Mouse (Mus musculus): ENCODE measurements around the gene Cacna2d1. TPM values are rescaled to one million over a fixed set of nuclear protein-coding genes. Genes with fewer than 3 reads are reported as not detected.

Gene Cacna2d1
- polyA plus RNA-seq, 1 experiment from 2014 or later, result 29.8 TPM

DNA sequence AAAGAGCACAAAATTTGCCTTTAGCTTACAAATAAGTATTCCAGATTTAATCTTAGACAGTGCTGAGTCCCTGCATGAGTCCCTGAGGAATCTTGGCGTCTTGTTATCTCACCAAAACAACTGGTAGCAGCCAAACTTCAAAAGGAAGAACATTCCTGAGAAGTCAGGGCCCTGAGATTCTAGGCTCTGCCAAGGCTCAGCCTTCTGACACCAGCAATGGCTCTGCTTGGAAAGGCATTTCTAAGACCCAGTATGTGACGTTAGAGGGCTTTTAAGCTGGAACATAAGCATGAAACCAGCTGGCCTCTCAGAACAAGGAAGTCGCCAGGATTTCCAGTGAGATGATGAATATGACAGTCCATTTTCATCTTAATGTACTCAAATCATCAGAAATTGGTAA, 253.4 kb downstream of the Cacna2d1 start:
- Histone ChIP-seq H3K36me3 (no peaks in the 10 kb centered on the region), H3K4me2 (no peak overlapping the region)
- WGBS, result 54% methylated on average over 3 of the region's 3 CpGs

GRCm38 (mm10) chr5:16189878-16190277, 255.4 kb downstream of the Cacna2d1 start:
- Histone ChIP-seq H3K4me3 (no peak overlapping the region), H3K27ac (replicated peaks) (no peak overlapping the region), H3K36me3 (no peaks in the 10 kb centered on the region), H3K4me2 (no peak overlapping the region), H3K4me1 (replicated peaks) (no peaks in the 10 kb centered on the region), H3K9ac (no peak overlapping the region), H3K9me3 (no peaks in the 10 kb centered on the region), H3K27me3 (no peaks in the 10 kb centered on the region)
- ATAC-seq (ENCODE audit: low FRiP score, low read depth), result no peak
- whole genome bisulfite sequencing, result 71% methylated on average over 4 of the region's 4 CpGs

More for the DNA sequence above, 253.4 kb downstream of the Cacna2d1 start:
- Histone ChIP-seq H3K4me3 (no peak overlapping the region), H3K9me3 (no peaks in the 10 kb centered on the region), H3K9ac (no peak overlapping the region), H3K27ac (replicated peaks) (no peak overlapping the region), H3K27me3 (no peaks in the 10 kb centered on the region), H3K4me1 (replicated peaks) (no peaks in the 10 kb centered on the region)
- ATAC-seq (ENCODE audit: low FRiP score, low read depth), result no peak

GRCm38 (mm10) chr5:16191165-16191564, 256.7 kb downstream of the Cacna2d1 start:
- Histone ChIP-seq H3K9ac (no peak overlapping the region), H3K27me3 (no peaks in the 10 kb centered on the region), H3K4me3 (no peak overlapping the region), H3K4me1 (replicated peaks) (no peaks in the 10 kb centered on the region), H3K27ac (replicated peaks) (no peak overlapping the region), H3K9me3 (no peaks in the 10 kb centered on the region), H3K36me3 (no peaks in the 10 kb centered on the region), H3K4me2 (no peak overlapping the region)
- ATAC-seq (ENCODE audit: low FRiP score, low read depth), result no peak
- 89% methylated on average over 3 of the region's 3 CpGs for WGBS

DNA sequence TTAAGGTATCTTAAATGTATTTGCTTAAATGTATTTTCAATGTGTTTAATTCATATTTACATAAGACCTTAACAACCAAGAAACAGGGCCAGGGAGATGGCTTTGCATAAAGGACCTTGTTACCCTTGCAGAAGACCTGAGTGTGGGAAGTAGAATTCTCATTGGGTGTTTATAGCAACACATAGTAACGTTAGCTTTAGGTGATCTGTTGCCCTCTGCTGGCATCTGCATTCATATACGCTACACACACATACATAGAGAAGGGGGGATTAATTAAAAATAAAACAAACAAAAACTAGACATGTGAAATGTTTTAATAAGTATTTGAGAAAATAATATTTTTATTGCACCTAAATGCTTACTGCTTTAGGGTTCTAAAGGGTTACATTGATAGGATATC, 265.3 kb downstream of the Cacna2d1 start:
- no peak overlapping the region for H3K27ac ChIP-seq (replicated peaks)
- H3K36me3 ChIP-seq, result no peaks in the 10 kb centered on the region
- no peak overlapping the region for H3K4me2 ChIP-seq
- H3K27me3 ChIP-seq, result no peaks in the 10 kb centered on the region
- no peak overlapping the region for H3K4me3 ChIP-seq
- ATAC-seq (ENCODE audit: low FRiP score, low read depth), result peak; percentile 79
- H3K4me1 ChIP-seq (replicated peaks), result no peaks in the 10 kb centered on the region
- no peak overlapping the region for H3K9ac ChIP-seq
- no peaks in the 10 kb centered on the region for H3K9me3 ChIP-seq
- WGBS, result 48% methylated on average over 2 of the region's 2 CpGs

DNA sequence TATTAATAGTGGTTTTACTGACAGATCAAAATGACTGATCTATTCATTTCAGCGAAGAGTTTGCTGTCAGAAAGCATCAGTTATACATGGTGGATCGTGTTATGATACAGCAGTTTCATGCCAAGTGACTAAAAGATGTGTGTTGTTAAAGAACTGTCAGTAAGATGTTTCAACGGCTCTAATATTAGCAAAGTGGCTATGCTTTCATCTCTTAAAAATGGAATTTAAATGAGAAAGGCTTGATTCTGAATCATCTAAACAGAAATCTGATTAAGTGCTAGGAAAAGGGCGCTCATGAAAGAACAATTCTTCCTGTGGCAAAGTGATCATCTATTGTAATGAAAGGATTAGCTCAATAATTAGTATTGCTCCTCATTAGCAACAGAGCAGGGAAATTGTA, 287.5 kb downstream of the Cacna2d1 start:
- Histone ChIP-seq H3K4me3 (no peak overlapping the region), H3K36me3 (no peaks in the 10 kb centered on the region), H3K4me1 (replicated peaks) (no peaks in the 10 kb centered on the region), H3K9me3 (no peaks in the 10 kb centered on the region), H3K4me2 (no peak overlapping the region), H3K9ac (no peak overlapping the region), H3K27ac (replicated peaks) (no peak overlapping the region), H3K27me3 (no peaks in the 10 kb centered on the region)
- no peak for ATAC-seq (ENCODE audit: low FRiP score, low read depth)
- WGBS, result 68% methylated on average over 4 of the region's 4 CpGs

DNA sequence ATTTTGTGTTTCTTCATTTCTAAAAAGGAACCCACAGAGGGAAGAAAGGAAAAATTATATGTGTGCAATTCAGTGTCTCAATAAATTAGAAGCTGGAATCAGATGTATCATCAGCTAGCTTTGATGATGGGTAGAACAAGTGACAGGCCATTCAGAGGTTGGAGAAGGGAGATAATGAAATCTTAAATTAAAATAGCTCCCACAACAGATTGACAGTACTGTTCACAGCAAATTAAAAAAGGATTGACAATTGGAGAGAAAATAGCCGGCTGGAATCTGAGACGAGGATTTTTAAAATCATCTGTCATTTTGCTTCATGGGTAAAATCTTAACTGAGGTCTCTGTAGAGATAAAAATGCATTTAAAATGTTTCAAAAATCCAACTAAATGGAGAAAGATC, 290.9 kb downstream of the Cacna2d1 start:
- H3K27me3 ChIP-seq, result no peaks in the 10 kb centered on the region
- H3K27ac ChIP-seq (replicated peaks), result 0 out of 2 replicates have a peak overlapping the region, but pooled peaks have one; percentile 20
- H3K4me2 ChIP-seq, result no peak overlapping the region
- no peaks in the 10 kb centered on the region for H3K9me3 ChIP-seq
- no peaks in the 10 kb centered on the region for H3K4me1 ChIP-seq (replicated peaks)
- no peak overlapping the region for H3K4me3 ChIP-seq
- no peak overlapping the region for H3K9ac ChIP-seq
- WGBS, result 30% methylated on average over 2 of the region's 2 CpGs
- no peaks in the 10 kb centered on the region for H3K36me3 ChIP-seq
- ATAC-seq (ENCODE audit: low FRiP score, low read depth), result no peak

DNA sequence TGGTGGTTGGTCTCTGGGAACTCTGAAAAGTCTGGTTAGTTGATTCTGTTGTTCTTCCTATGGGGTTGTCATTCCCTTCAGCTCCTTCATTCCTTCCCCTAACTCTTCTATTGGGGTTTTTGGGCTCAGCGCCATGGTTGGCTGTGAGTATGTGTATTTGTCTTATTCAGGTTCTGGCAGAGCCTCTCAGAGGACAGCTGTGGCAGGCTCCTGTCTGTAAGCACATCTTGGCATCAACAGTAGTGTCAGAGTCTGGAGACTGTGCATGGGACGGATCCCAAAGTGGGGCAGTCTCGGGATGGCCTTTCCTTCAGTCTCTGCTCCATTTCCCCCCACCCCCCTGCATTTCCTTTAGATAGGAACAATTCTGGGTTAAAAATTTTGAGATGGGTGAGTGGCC, 294.9 kb downstream of the Cacna2d1 start:
- peak; percentile 66 for ATAC-seq (ENCODE audit: low FRiP score, low read depth)
- Histone ChIP-seq H3K9ac (no peak overlapping the region), H3K4me1 (replicated peaks) (no peaks in the 10 kb centered on the region), H3K4me2 (no peak overlapping the region), H3K27ac (replicated peaks) (no peak overlapping the region), H3K4me3 (no peak overlapping the region), H3K9me3 (no peaks in the 10 kb centered on the region), H3K36me3 (no peaks in the 10 kb centered on the region), H3K27me3 (no peaks in the 10 kb centered on the region)
- WGBS, result 74% methylated on average over 3 of the region's 3 CpGs

DNA sequence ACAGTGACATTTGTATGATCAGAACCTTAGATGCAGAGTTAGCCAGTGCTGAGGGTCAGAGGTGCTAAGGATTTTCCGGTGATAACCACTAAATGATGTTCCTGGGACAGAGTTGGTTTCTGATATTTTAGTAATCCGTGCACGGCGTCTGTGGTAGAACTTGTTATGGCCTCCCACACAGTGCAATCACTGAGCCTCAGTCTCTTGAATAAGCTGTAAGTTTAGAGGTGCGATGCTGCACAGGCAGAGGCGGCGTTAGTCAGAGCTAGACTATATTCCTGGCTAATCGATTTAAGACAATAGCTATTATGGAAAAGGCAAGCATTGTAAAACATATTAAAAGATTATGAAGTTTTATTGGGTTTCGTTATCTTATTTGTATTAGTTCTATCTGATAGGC, 297.0 kb downstream of the Cacna2d1 start:
- no peaks in the 10 kb centered on the region for H3K9me3 ChIP-seq
- H3K27me3 ChIP-seq, result no peaks in the 10 kb centered on the region
- H3K4me2 ChIP-seq, result no peak overlapping the region
- ATAC-seq (ENCODE audit: low FRiP score, low read depth), result no peak
- H3K4me1 ChIP-seq (replicated peaks), result peaks cover 14% of the 10 kb centered on the region
- no peak overlapping the region for H3K27ac ChIP-seq (replicated peaks)
- H3K36me3 ChIP-seq, result no peaks in the 10 kb centered on the region
- H3K9ac ChIP-seq, result no peak overlapping the region
- H3K4me3 ChIP-seq, result no peak overlapping the region
- WGBS, result 88% methylated on average over 9 of the region's 9 CpGs

GRCm38 (mm10) chr5:16234891-16235290, 300.4 kb downstream of the Cacna2d1 start:
- no peak; the same call in 1 of the 2 replicates for ATAC-seq (ENCODE audit: low FRiP score, low read depth)
- Histone ChIP-seq H3K27ac (replicated peaks) (peak overlapping the region; percentile 44), H3K9ac (no peak overlapping the region), H3K4me1 (replicated peaks) (peaks cover 21% of the 10 kb centered on the region), H3K36me3 (no peaks in the 10 kb centered on the region), H3K27me3 (no peaks in the 10 kb centered on the region), H3K4me3 (no peak overlapping the region), H3K9me3 (no peaks in the 10 kb centered on the region), H3K4me2 (peak overlapping the region; percentile 6; the same call in 1 of the 2 replicates)
- WGBS, result 33% methylated on average over 6 of the region's 6 CpGs

- Histone ChIP-seq H3K4me1 (replicated peaks) (peaks cover 21% of the 10 kb centered on the region), H3K9me3 (no peaks in the 10 kb centered on the region), H3K27me3 (no peaks in the 10 kb centered on the region), H3K36me3 (no peaks in the 10 kb centered on the region), H3K27ac (replicated peaks) (0 out of 2 replicates have a peak overlapping the region, but pooled peaks have one; percentile 44), H3K4me3 (no peak overlapping the region), H3K9ac (no peak overlapping the region), H3K4me2 (no peak overlapping the region)
- ATAC-seq (ENCODE audit: low FRiP score, low read depth), result no peak
- WGBS, result 70% methylated on average over 2 of the region's 2 CpGs
Observed at GRCm38 (mm10) chr5:16235864-16236263, 301.4 kb downstream of the Cacna2d1 start.

DNA sequence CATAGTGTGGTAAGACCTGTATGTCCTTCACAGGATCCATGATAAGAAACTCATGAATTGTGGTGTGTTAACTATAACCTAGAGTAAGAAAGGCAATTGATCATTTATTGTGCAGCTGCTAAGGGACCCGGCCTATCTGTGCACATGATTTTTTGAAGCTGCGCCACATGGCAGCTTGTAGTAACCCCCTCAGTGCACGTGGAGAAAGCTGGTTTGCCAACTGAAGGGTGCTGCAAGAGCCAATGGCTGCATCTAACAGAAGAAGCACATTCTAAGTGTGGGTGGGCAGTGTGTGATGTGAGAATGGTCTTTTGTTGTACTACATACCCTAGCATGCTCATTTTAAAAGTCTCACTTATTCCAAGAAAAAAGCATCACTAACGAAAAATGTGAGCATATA, 302.1 kb downstream of the Cacna2d1 start:
- H3K27me3 ChIP-seq, result no peaks in the 10 kb centered on the region
- no peaks in the 10 kb centered on the region for H3K36me3 ChIP-seq
- H3K27ac ChIP-seq (replicated peaks), result no peak overlapping the region
- no peak overlapping the region for H3K9ac ChIP-seq
- ATAC-seq (ENCODE audit: low FRiP score, low read depth), result no peak
- H3K4me3 ChIP-seq, result no peak overlapping the region
- H3K4me1 ChIP-seq (replicated peaks), result peaks cover 21% of the 10 kb centered on the region
- WGBS, result 59% methylated on average over 4 of the region's 4 CpGs
- no peaks in the 10 kb centered on the region for H3K9me3 ChIP-seq
- H3K4me2 ChIP-seq, result no peak overlapping the region

DNA sequence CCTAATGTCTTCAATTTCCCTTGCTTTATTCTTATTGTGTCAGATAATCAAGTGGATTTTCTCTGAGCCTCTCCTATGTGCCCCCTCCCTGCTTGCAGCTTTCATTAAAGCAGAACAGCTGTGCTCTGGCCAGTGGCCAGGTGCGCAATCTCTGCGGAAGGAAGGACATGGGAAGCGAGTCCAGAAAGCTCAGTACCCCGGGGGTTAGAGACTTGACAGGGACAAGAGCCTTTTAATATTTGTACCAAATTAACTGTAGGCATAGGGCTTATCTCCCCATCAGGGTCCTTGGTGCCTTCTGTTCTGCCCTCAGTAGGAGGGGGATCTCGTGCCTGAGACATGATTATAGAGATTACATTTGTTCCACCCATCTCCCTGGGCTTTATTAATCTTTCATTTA, 303.5 kb downstream of the Cacna2d1 start:
- H3K4me2 ChIP-seq, result no peak overlapping the region

GRCm38 (mm10) chr5:16240255-16240654, 305.8 kb downstream of the Cacna2d1 start:
- H3K9ac ChIP-seq, result no peak overlapping the region
- no peak for ATAC-seq (ENCODE audit: low FRiP score, low read depth)

More for the DNA sequence above, 303.5 kb downstream of the Cacna2d1 start:
- Histone ChIP-seq H3K9me3 (no peaks in the 10 kb centered on the region), H3K9ac (no peak overlapping the region), H3K4me3 (no peak overlapping the region), H3K36me3 (no peaks in the 10 kb centered on the region), H3K4me1 (replicated peaks) (peaks cover 21% of the 10 kb centered on the region), H3K27me3 (no peaks in the 10 kb centered on the region), H3K27ac (replicated peaks) (0 out of 2 replicates have a peak overlapping the region, but pooled peaks have one; percentile 2)
- peak; percentile 71 for ATAC-seq (ENCODE audit: low FRiP score, low read depth)
- WGBS, result 20% methylated on average over 5 of the region's 5 CpGs

More at GRCm38 (mm10) chr5:16240255-16240654, 305.8 kb downstream of the Cacna2d1 start:
- no peaks in the 10 kb centered on the region for H3K9me3 ChIP-seq
- H3K4me1 ChIP-seq (replicated peaks), result peaks cover 14% of the 10 kb centered on the region
- WGBS, result 46% methylated on average over 3 of the region's 3 CpGs
- H3K36me3 ChIP-seq, result no peaks in the 10 kb centered on the region
- no peaks in the 10 kb centered on the region for H3K27me3 ChIP-seq
- H3K27ac ChIP-seq (replicated peaks), result no peak overlapping the region
- no peak overlapping the region for H3K4me2 ChIP-seq
- no peak overlapping the region for H3K4me3 ChIP-seq

Measured in hindbrain, embryonic 15.5 days (tissue).